Mouse (Mus musculus): ENCODE data around the gene Gstk1. TPM values are rescaled to one million over a fixed set of nuclear protein-coding genes. Genes with fewer than 3 reads are reported as not detected.
A peak's percentile ranks its signal among the peaks of the same experiment; 100 is the strongest.

The Gstk1 gene
- polyA plus RNA-seq, 1 experiment: 8.3 TPM

GRCm38 (mm10) chr6:42231191-42231590 lies 14.5 kb upstream of the Gstk1 start:
- Histone ChIP-seq H3K4me3 (replicated peaks; ENCODE audit: control insufficient read depth, low read depth, low read length) (no peak overlapping the region), H3K27ac (ENCODE audit: control insufficient read depth, insufficient read depth, low read depth, low read length, poor library complexity) (no peak overlapping the region), H3K4me1 (ENCODE audit: control insufficient read depth, insufficient read depth, low read length) (no peaks in the 10 kb centered on the region)
- 91% methylated on average over 3 of the region's 3 CpGs for WGBS
- no peak for TF ChIP-seq POLR2A (IDR thresholded peaks at IDR 0.05; ENCODE audit: borderline replicate concordance, control insufficient read depth, low read depth, low read length)
- TF ChIP-seq CTCF (IDR thresholded peaks at IDR 0.05; ENCODE audit: control insufficient read depth, insufficient read depth, low read length): no peak

- Histone ChIP-seq H3K27ac (ENCODE audit: control insufficient read depth, insufficient read depth, low read depth, low read length, poor library complexity) (no peak overlapping the region), H3K4me3 (replicated peaks; ENCODE audit: control insufficient read depth, low read depth, low read length) (no peak overlapping the region), H3K4me1 (ENCODE audit: control insufficient read depth, insufficient read depth, low read length) (no peaks in the 10 kb centered on the region)
- 81% methylated on average over 6 of the region's 6 CpGs for WGBS
- TF ChIP-seq CTCF (IDR thresholded peaks at IDR 0.05; ENCODE audit: control insufficient read depth, insufficient read depth, low read length): no peak
- no peak for TF ChIP-seq POLR2A (IDR thresholded peaks at IDR 0.05; ENCODE audit: borderline replicate concordance, control insufficient read depth, low read depth, low read length)
Observed at GRCm38 (mm10) chr6:42237276-42237805, 8.4 kb upstream of the Gstk1 start.

- 83% methylated on average over 6 of the region's 6 CpGs for WGBS
- Histone ChIP-seq H3K4me3 (replicated peaks; ENCODE audit: control insufficient read depth, low read depth, low read length) (no peak overlapping the region), H3K4me1 (ENCODE audit: control insufficient read depth, insufficient read depth, low read length) (no peaks in the 10 kb centered on the region), H3K27ac (ENCODE audit: control insufficient read depth, insufficient read depth, low read depth, low read length, poor library complexity) (no peak overlapping the region)
- TF ChIP-seq CTCF (IDR thresholded peaks at IDR 0.05; ENCODE audit: control insufficient read depth, insufficient read depth, low read length) (no peak), POLR2A (IDR thresholded peaks at IDR 0.05; ENCODE audit: borderline replicate concordance, control insufficient read depth, low read depth, low read length) (no peak)
Observed at GRCm38 (mm10) chr6:42241311-42242045, 4.3 kb upstream of the Gstk1 start.

GRCm38 (mm10) chr6:42247173-42247572 lies 1.4 kb downstream of the Gstk1 start:
- no peak overlapping the region for H3K4me3 ChIP-seq (replicated peaks; ENCODE audit: control insufficient read depth, low read depth, low read length)
- TF ChIP-seq CTCF (IDR thresholded peaks at IDR 0.05; ENCODE audit: control insufficient read depth, insufficient read depth, low read length) (no peak), POLR2A (IDR thresholded peaks at IDR 0.05; ENCODE audit: borderline replicate concordance, control insufficient read depth, low read depth, low read length) (no peak)
- H3K4me1 ChIP-seq (ENCODE audit: control insufficient read depth, insufficient read depth, low read length): no peaks in the 10 kb centered on the region
- H3K27ac ChIP-seq (ENCODE audit: control insufficient read depth, insufficient read depth, low read depth, low read length, poor library complexity): no peak overlapping the region
- WGBS: 71% methylated on average over 8 of the region's 8 CpGs

- Histone ChIP-seq H3K27ac (ENCODE audit: control insufficient read depth, insufficient read depth, low read depth, low read length, poor library complexity) (no peak overlapping the region), H3K4me1 (ENCODE audit: control insufficient read depth, insufficient read depth, low read length) (no peaks in the 10 kb centered on the region), H3K4me3 (replicated peaks; ENCODE audit: control insufficient read depth, low read depth, low read length) (no peak overlapping the region)
- no peak for TF ChIP-seq POLR2A (IDR thresholded peaks at IDR 0.05; ENCODE audit: borderline replicate concordance, control insufficient read depth, low read depth, low read length)
- no peak for TF ChIP-seq CTCF (IDR thresholded peaks at IDR 0.05; ENCODE audit: control insufficient read depth, insufficient read depth, low read length)
- 100% methylated on average over 1 of the region's 1 CpGs for WGBS
Observed at GRCm38 (mm10) chr6:42247981-42248380, 2.2 kb downstream of the Gstk1 start.

- TF ChIP-seq CTCF (IDR thresholded peaks at IDR 0.05; ENCODE audit: control insufficient read depth, insufficient read depth, low read length): no peak
- no peak for TF ChIP-seq POLR2A (IDR thresholded peaks at IDR 0.05; ENCODE audit: borderline replicate concordance, control insufficient read depth, low read depth, low read length)
- 82% methylated on average over 4 of the region's 4 CpGs for WGBS
- Histone ChIP-seq H3K4me3 (replicated peaks; ENCODE audit: control insufficient read depth, low read depth, low read length) (no peak overlapping the region), H3K27ac (ENCODE audit: control insufficient read depth, insufficient read depth, low read depth, low read length, poor library complexity) (no peak overlapping the region), H3K4me1 (ENCODE audit: control insufficient read depth, insufficient read depth, low read length) (no peaks in the 10 kb centered on the region)
Observed at GRCm38 (mm10) chr6:42251791-42252190, 6.1 kb downstream of the Gstk1 start.

GRCm38 (mm10) chr6:42253103-42253502 lies 7.4 kb downstream of the Gstk1 start:
- Histone ChIP-seq H3K4me1 (ENCODE audit: control insufficient read depth, insufficient read depth, low read length) (no peaks in the 10 kb centered on the region), H3K4me3 (replicated peaks; ENCODE audit: control insufficient read depth, low read depth, low read length) (no peak overlapping the region), H3K27ac (ENCODE audit: control insufficient read depth, insufficient read depth, low read depth, low read length, poor library complexity) (no peak overlapping the region)
- 76% methylated on average over 2 of the region's 2 CpGs for WGBS
- TF ChIP-seq CTCF (IDR thresholded peaks at IDR 0.05; ENCODE audit: control insufficient read depth, insufficient read depth, low read length) (no peak), POLR2A (IDR thresholded peaks at IDR 0.05; ENCODE audit: borderline replicate concordance, control insufficient read depth, low read depth, low read length) (no peak)

- no peak overlapping the region for H3K27ac ChIP-seq (ENCODE audit: control insufficient read depth, insufficient read depth, low read depth, low read length, poor library complexity)
- WGBS: 11% methylated on average over 11 of the region's 11 CpGs
Observed at GRCm38 (mm10) chr6:42257303-42257863, 11.6 kb downstream of the Gstk1 start.

More at GRCm38 (mm10) chr6:42257303-42257863, 11.6 kb downstream of the Gstk1 start:
- Histone ChIP-seq H3K4me1 (ENCODE audit: control insufficient read depth, insufficient read depth, low read length) (no peaks in the 10 kb centered on the region), H3K4me3 (replicated peaks; ENCODE audit: control insufficient read depth, low read depth, low read length) (no peak overlapping the region)
- TF ChIP-seq CTCF (IDR thresholded peaks at IDR 0.05; ENCODE audit: control insufficient read depth, insufficient read depth, low read length) (peak; percentile 82), POLR2A (IDR thresholded peaks at IDR 0.05; ENCODE audit: borderline replicate concordance, control insufficient read depth, low read depth, low read length) (no peak)

Measured in bone marrow, adult 2 months (tissue).